Mouse (Mus musculus): Measurements from ENCODE around the gene Cdt1. TPM values are rescaled to one million over a fixed set of nuclear protein-coding genes. Genes with fewer than 3 reads are reported as not detected.

Cdt1 gene
- total and polyA plus RNA-seq, 3 experiments: 49.9 to 375 (median 70.8) TPM

- Histone ChIP-seq H3K36me3 (replicated peaks) (peaks cover 33% of the 10 kb centered on the region), H3K9me3 (replicated peaks) (no peaks in the 10 kb centered on the region), H3K4me1 (ENCODE audit: insufficient read depth, low read depth, low read length) (peaks cover 43% of the 10 kb centered on the region), H3K4me3 (ENCODE audit: low read depth, low read length) (no peak overlapping the region), H3K27me3 (ENCODE audit: insufficient read depth, low read length) (no peaks in the 10 kb centered on the region)
- ATAC-seq (ENCODE audit: extremely low read depth, insufficient number of reproducible peaks, low FRiP score, poor library complexity, severe bottlenecking) (no peak), DNase-seq (ENCODE audit: low spot score) (no peak)
- no peak for TF ChIP-seq GATA2 (IDR thresholded peaks at IDR 0.05; ENCODE audit: borderline replicate concordance, low read depth, low read length)
- TF ChIP-seq GATA1 (IDR thresholded peaks at IDR 0.05; ENCODE audit: borderline replicate concordance, low read length): no peak
- no peak for TF ChIP-seq TAL1 (conservative IDR thresholded peaks at IDR 0.05; ENCODE audit: low read depth, low read length)
Observed at GRCm38 (mm10) chr8:122564363-122565352, 3.2 kb upstream of the Cdt1 start.

- peaks cover 51% of the 10 kb centered on the region for H3K36me3 ChIP-seq (replicated peaks)
- TF ChIP-seq CTCF (IDR thresholded peaks at IDR 0.05; ENCODE audit: low read depth, low read length) (no peak), GATA1 (IDR thresholded peaks at IDR 0.05; ENCODE audit: borderline replicate concordance, low read length) (no peak), TAL1 (conservative IDR thresholded peaks at IDR 0.05; ENCODE audit: low read depth, low read length) (0 out of 2 replicates have a peak, but pooled peaks have one; percentile 15)
- peak overlapping the region; percentile 92 for H3K4me3 ChIP-seq (ENCODE audit: low read depth, low read length)
- no peaks in the 10 kb centered on the region for H3K9me3 ChIP-seq (replicated peaks)
- no peaks in the 10 kb centered on the region for H3K27me3 ChIP-seq (ENCODE audit: insufficient read depth, low read length)
- peak; percentile 15; the same call in 1 of the 2 replicates for ATAC-seq (ENCODE audit: extremely low read depth, insufficient number of reproducible peaks, low FRiP score, poor library complexity, severe bottlenecking)
- no peak for DNase-seq (ENCODE audit: low spot score)
- H3K4me1 ChIP-seq (ENCODE audit: insufficient read depth, low read depth, low read length): peaks cover 59% of the 10 kb centered on the region
Observed at GRCm38 (mm10) chr8:122566766-122567165, 1.0 kb upstream of the Cdt1 start.

- no peak for TF ChIP-seq TAL1 (conservative IDR thresholded peaks at IDR 0.05; ENCODE audit: low read depth, low read length)
- TF ChIP-seq GATA1 (IDR thresholded peaks at IDR 0.05; ENCODE audit: borderline replicate concordance, low read length): no peak
- TF ChIP-seq CTCF (IDR thresholded peaks at IDR 0.05; ENCODE audit: low read depth, low read length): no peak
- no peak for TF ChIP-seq POLR2AphosphoS5 (IDR thresholded peaks at IDR 0.05; ENCODE audit: insufficient replicate concordance, low read depth, low read length)
- no peak for TF ChIP-seq GATA2 (IDR thresholded peaks at IDR 0.05; ENCODE audit: borderline replicate concordance, low read depth, low read length)
- Histone ChIP-seq H3K4me3 (ENCODE audit: low read depth, low read length) (peak overlapping the region; percentile 92), H3K36me3 (replicated peaks) (peaks cover 61% of the 10 kb centered on the region), H3K9me3 (replicated peaks) (no peaks in the 10 kb centered on the region), H3K27me3 (ENCODE audit: insufficient read depth, low read length) (no peaks in the 10 kb centered on the region; the same call in 1 of the 2 replicates), H3K4me1 (ENCODE audit: insufficient read depth, low read depth, low read length) (peaks cover 73% of the 10 kb centered on the region)
- peak; percentile 48 for DNase-seq (ENCODE audit: low spot score)
- no peak for ATAC-seq (ENCODE audit: extremely low read depth, insufficient number of reproducible peaks, low FRiP score, poor library complexity, severe bottlenecking)
Observed at GRCm38 (mm10) chr8:122568109-122568504, 292 bp downstream of the Cdt1 start.

- H3K36me3 ChIP-seq (replicated peaks): peaks cover 68% of the 10 kb centered on the region
- no peaks in the 10 kb centered on the region; the same call in 1 of the 2 replicates for H3K27me3 ChIP-seq (ENCODE audit: insufficient read depth, low read length)
- peak overlapping the region; percentile 92 for H3K4me3 ChIP-seq (ENCODE audit: low read depth, low read length)
- TF ChIP-seq GATA1 (IDR thresholded peaks at IDR 0.05; ENCODE audit: borderline replicate concordance, low read length): no peak
- no peak for TF ChIP-seq POLR2AphosphoS5 (IDR thresholded peaks at IDR 0.05; ENCODE audit: insufficient replicate concordance, low read depth, low read length)
- TF ChIP-seq TAL1 (conservative IDR thresholded peaks at IDR 0.05; ENCODE audit: low read depth, low read length): no peak
- no peak for TF ChIP-seq GATA2 (IDR thresholded peaks at IDR 0.05; ENCODE audit: borderline replicate concordance, low read depth, low read length)
- no peak for TF ChIP-seq CTCF (IDR thresholded peaks at IDR 0.05; ENCODE audit: low read depth, low read length)
- no peak for ATAC-seq (ENCODE audit: extremely low read depth, insufficient number of reproducible peaks, low FRiP score, poor library complexity, severe bottlenecking)
- peak; percentile 50 for DNase-seq (ENCODE audit: low spot score)
- peaks cover 80% of the 10 kb centered on the region for H3K4me1 ChIP-seq (ENCODE audit: insufficient read depth, low read depth, low read length)
- H3K9me3 ChIP-seq (replicated peaks): no peaks in the 10 kb centered on the region
Observed at GRCm38 (mm10) chr8:122568881-122569309, 1.1 kb downstream of the Cdt1 start.

- peaks cover 72% of the 10 kb centered on the region for H3K36me3 ChIP-seq (replicated peaks)
- ATAC-seq (ENCODE audit: extremely low read depth, insufficient number of reproducible peaks, low FRiP score, poor library complexity, severe bottlenecking): no peak
- TF ChIP-seq GATA1 (IDR thresholded peaks at IDR 0.05; ENCODE audit: borderline replicate concordance, low read length) (no peak), CTCF (IDR thresholded peaks at IDR 0.05; ENCODE audit: low read depth, low read length) (0 out of 2 replicates have a peak, but pooled peaks have one; percentile 11)
Observed at GRCm38 (mm10) chr8:122569329-122569728, 1.5 kb downstream of the Cdt1 start.

GRCm38 (mm10) chr8:122569996-122570395 lies 2.2 kb downstream of the Cdt1 start:
- H3K4me3 ChIP-seq (ENCODE audit: low read depth, low read length): peak overlapping the region; percentile 92; the same call in 1 of the 2 replicates
- ATAC-seq (ENCODE audit: extremely low read depth, insufficient number of reproducible peaks, low FRiP score, poor library complexity, severe bottlenecking): no peak
- TF ChIP-seq TAL1 (conservative IDR thresholded peaks at IDR 0.05; ENCODE audit: low read depth, low read length) (no peak), GATA2 (IDR thresholded peaks at IDR 0.05; ENCODE audit: borderline replicate concordance, low read depth, low read length) (no peak), CTCF (IDR thresholded peaks at IDR 0.05; ENCODE audit: low read depth, low read length) (no peak), GATA1 (IDR thresholded peaks at IDR 0.05; ENCODE audit: borderline replicate concordance, low read length) (no peak), POLR2AphosphoS5 (IDR thresholded peaks at IDR 0.05; ENCODE audit: insufficient replicate concordance, low read depth, low read length) (no peak)
- H3K27me3 ChIP-seq (ENCODE audit: insufficient read depth, low read length): no peaks in the 10 kb centered on the region; the same call in 1 of the 2 replicates
- no peak for DNase-seq (ENCODE audit: low spot score)
- peaks cover 72% of the 10 kb centered on the region for H3K36me3 ChIP-seq (replicated peaks)
- H3K9me3 ChIP-seq (replicated peaks): no peaks in the 10 kb centered on the region
- peaks cover 88% of the 10 kb centered on the region for H3K4me1 ChIP-seq (ENCODE audit: insufficient read depth, low read depth, low read length)

More at GRCm38 (mm10) chr8:122569329-122569728, 1.5 kb downstream of the Cdt1 start:
- no peak for DNase-seq (ENCODE audit: low spot score)
- Histone ChIP-seq H3K27me3 (ENCODE audit: insufficient read depth, low read length) (no peaks in the 10 kb centered on the region; the same call in 1 of the 2 replicates), H3K4me1 (ENCODE audit: insufficient read depth, low read depth, low read length) (peaks cover 85% of the 10 kb centered on the region), H3K9me3 (replicated peaks) (no peaks in the 10 kb centered on the region), H3K4me3 (ENCODE audit: low read depth, low read length) (peak overlapping the region; percentile 92)

Data from G1E (cell line).